Mouse (Mus musculus): Measurements from ENCODE around the gene Hyou1. TPM values are rescaled to one million over a fixed set of nuclear protein-coding genes. Genes with fewer than 3 reads are reported as not detected.
"Not testable (repeated sequence)": the region's sequence is repeated elsewhere in the genome, so short reads cannot be mapped to it uniquely, and the experiment has no call there.

The Hyou1 gene
- total RNA-seq, 1 experiment from 2014 or later = 99.1 TPM

DNA sequence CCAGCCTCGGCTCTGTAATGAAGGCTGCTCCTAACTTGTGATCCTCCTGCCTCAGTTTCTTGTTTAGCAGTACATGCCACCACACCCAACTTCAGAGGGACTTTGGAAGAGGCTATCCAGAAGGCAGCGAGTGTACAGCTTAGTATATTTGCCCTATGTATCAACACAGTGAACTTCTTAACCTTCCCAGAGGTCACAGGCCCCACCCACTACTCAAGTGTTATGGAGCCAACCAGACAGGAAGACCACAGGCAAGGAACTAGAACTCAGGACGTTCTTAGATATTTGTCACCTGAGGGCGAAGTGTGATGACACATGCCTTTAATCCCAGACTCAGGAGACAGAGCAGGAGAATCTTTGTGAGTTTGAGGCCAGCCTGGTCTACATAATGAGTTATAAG, 31.7 kb upstream of the Hyou1 start:
- ATAC-seq (replicated peaks; ENCODE audit: low read depth, poor library complexity, severe bottlenecking) = no peak

DNA sequence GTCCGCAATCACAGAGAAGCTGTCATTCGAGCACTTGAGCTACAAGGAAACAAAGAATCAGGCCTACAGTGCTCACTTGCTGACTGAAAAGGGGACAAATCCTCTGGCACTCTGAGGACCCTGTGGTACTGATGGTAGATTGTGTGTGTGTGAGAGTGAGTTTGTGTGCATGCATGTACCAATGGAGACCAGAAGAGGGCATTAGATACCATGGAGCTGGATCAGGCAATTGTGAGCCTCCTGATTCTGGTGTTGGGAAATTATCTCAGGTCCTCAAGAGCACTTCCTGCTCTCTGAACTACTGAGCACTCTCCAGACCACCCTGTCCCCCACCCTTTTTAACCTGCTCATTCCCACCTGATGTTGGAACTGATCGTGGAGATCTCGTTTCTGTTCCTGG, 30.7 kb upstream of the Hyou1 start:
- ATAC-seq (replicated peaks; ENCODE audit: low read depth, poor library complexity, severe bottlenecking) = no peak

DNA sequence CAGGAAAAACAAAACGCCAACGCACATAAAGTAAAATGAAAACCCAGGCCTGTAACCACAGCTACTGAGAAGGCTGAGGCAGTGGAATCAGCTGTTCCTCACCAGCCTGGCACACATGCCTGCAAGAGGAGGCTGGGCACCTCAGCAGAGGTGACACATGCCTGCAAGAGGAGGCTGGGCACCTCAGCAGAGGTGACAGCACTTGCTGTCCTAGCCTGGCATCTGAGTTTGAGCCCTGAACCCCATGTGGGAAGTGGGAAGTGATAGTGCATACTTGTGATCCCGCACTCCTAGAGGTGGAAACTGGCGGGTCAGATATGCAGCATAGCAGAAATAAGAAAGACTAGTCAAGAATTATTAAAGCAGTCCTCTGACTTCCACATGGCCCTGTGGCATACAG, 27.9 kb upstream of the Hyou1 start:
- ATAC-seq (replicated peaks; ENCODE audit: low read depth, poor library complexity, severe bottlenecking) = no peak

DNA sequence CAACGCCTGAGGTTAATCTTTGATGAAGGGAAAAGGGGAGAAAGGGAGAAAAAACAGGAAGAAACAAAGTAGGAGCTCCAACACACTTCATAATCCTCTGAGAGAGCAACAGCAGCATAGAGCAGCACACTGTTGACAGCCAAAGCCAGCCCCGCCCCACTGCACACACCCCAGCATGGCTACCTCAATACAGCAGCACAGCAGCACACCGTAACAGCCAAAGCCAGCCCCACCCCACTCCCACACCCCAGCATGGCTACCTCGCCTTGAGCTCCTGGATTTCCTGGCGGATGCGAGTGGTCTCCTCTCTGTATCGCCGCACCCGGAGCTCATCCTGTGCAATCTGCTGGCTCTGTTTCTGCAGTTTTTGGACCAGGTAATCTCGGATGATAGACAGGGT, 27.0 kb upstream of the Hyou1 start:
- ATAC-seq (replicated peaks; ENCODE audit: low read depth, poor library complexity, severe bottlenecking) = no peak

DNA sequence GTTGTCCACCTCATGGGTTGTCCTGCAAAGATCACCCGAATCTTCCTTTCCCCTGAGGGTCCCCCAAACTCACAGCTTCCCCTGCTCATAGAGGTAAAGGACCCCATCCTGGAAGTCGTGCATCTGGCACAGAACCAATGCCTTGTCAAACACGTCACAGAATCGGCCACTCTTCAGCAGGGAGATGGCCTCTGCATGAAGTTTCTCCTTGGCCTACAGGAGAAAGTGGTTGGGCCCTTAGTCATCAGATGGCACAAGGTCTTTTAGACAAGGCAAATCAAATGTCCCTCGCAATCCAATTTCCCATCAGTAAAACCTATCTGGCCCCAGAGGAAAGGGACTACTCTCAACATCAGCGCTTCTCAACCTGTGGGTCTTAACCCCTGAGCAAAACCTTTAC, 26.1 kb upstream of the Hyou1 start:
- ATAC-seq (replicated peaks; ENCODE audit: low read depth, poor library complexity, severe bottlenecking) = no peak

DNA sequence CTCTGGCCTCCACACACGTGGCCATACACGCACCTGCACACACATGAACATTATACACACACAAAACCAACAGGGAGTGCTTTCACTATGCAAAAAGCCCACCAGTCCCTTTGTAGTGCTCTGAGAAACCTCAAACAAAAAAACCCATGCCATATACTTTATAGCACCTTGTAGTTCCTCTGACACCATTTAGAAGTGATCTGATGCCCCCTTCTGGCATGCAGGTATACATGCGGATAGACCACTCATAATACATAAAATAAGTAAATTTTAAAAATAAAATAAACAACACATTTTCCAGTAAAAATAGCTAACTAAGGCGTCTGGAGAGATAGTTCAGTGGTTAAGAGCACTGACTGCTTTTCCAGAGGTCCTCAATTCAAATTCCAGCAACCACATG, 22.1 kb upstream of the Hyou1 start:
- peak; percentile 64 for ATAC-seq (replicated peaks; ENCODE audit: low read depth, poor library complexity, severe bottlenecking)

DNA sequence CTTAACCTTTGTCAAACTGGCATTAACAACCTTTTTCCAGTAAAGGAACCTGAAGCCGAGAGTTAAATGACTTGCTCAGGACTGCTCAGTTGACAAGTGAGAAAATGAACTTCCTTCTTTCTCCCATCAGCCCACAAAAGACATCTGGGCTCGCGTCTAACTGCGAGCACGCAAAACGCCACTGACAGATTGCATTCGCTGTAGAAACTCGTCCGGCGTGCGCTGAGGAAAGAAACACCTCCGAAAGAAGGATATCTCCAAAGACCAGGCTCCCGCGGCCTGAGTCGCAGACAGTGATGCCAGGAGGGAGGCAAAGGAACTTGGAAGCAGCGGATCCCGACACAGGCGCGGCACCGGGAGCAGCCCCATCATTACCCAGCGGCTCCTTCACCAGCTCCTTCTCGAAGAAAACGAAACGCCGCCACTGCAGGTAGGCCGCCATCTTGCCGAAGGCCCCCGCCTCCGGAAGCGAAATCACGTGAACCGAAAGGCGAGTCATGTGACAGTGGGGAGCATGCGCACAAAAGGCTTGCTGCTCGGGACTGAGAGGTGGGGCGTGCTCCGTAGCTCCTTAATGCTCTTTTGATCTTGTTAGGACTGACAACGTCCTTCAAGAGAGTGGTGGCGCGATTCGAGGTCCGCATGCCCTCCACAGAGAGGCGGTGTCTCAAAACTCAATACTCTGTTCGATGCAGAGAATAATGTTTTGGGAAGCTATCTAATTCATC, 17.9 kb upstream of the Hyou1 start, which contains the start of gene Vps11:
Gene Vps11, minus strand, starts transcription at position 481 of the 728 bp plus-strand sequence.
- ATAC-seq (replicated peaks; ENCODE audit: low read depth, poor library complexity, severe bottlenecking) = peak; percentile 92

DNA sequence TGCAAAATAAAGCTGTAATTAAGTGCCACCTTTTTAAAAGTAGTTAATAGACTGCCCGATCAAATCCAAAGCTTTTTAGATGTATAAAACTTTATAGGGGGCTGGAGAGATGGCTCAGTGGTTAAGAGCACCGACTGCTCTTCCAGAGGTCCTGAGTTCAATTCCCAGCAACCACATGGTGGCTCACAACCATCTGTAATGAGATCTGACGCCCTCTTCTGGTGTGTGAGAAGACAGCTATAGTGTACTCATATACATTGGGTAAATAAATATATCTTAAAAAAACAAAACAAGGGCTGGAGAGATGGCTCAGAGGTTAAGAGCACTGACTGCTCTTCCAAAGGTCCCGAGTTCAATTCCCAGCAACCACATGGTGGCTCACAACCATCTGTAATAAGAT, 17.4 kb upstream of the Hyou1 start:
- not testable (repeated sequence) for ATAC-seq (replicated peaks; ENCODE audit: low read depth, poor library complexity, severe bottlenecking)

DNA sequence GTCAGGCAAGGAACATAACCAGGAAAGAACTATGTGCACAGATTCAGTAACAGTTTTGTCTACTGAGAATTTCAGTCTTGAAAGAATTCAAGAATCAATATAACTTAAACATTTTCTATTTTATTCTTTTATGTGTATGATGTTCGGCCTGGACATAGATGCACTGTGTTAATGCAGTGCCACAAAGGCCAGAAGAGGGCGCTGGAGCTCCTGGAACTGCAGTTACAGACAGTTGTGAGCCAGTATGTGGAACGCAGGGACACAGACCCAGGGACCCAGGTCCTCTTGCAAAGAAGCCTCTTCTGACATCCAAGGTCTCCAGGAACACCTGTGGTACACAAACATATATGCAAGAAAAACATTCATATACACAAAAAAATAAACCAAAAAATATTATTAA, 14.8 kb upstream of the Hyou1 start:
- no peak for ATAC-seq (replicated peaks; ENCODE audit: low read depth, poor library complexity, severe bottlenecking)

DNA sequence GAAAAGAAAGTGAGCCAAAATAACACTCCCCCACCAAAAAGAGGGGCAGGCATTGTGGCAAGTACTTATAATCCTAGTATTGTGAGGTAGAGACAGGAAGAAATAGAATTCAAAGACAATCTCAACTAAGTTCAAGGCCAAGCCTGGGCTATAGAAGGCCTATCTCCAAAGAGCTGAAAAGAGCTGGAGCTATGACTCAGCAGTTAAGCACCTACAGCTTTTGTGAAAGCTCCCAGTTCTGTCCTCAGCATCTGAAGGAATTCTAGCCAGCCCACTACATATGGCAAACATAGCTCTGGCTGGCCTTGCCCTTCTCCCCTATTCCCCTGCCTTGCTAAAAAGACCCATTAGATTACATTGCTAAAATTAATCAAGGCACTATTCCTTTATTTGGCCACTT, 5.9 kb upstream of the Hyou1 start:
- ATAC-seq (replicated peaks; ENCODE audit: low read depth, poor library complexity, severe bottlenecking) = no peak

DNA sequence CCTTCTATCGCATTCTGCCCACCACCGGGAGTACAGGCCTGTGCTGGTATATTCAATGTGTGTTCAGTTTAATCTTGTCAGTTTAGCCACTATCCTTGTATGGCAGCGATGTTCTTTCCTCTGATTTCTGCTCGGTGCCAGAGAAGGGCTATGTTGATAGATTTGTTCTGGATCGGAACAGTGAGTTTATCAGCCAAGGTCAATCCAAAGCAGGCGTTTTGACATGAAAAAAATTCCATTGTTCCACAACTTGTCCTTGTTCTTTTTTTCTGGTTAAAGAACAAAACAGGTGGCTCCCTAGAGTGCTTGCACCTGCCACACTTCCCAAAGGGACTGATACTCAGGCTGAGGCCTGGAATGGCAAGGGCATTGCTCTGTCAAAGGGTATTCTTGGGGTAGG, 3.1 kb upstream of the Hyou1 start:
- no peak for ATAC-seq (replicated peaks; ENCODE audit: low read depth, poor library complexity, severe bottlenecking)

DNA sequence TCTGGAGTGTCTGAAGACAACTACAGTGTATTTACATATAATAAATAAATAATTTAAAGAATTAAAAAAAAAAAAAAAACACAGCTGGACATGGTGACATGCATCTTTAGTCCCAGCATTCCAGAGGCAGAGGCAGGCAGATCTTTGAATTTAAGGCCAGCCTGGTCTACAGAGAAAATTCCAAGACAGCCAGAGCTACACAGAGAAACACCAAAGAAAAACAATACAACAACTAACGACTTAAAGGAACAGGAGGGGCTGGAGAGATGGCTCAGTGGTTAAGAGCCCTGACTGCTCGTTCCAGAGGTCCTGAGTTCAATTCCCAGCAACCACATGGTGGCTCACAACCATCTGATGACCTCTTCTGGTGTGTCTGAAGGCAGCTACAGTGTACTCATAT, 2.0 kb upstream of the Hyou1 start:
- not testable (repeated sequence) for ATAC-seq (replicated peaks; ENCODE audit: low read depth, poor library complexity, severe bottlenecking)

DNA sequence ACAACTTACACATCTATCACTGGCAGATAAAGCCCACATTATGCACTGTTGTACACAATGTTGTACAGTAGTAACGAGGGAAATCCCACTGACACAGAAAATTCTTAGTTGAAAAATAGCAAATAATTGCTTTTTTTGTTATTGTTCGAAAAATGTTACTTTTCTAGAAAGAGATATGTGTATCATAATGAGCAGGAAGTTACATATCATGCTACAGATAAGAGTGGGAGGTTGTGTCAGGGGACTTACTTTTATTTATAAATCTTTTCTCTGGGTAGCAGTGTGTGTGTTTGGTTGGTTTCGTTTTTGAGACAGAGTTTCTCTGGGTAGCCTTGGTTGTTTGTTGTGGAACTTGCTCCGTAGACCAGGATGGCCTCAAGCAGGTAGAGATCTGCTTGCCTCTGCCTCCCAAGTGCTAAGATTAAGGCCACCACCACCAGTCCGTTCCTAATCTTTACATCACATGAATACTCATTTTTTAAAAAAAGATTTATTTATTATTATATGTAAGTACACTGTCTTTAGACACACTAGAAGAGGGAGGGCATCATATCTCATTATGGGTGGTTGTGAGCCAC, 1.0 kb upstream of the Hyou1 start:
- no peak for ATAC-seq (replicated peaks; ENCODE audit: low read depth, poor library complexity, severe bottlenecking)

DNA sequence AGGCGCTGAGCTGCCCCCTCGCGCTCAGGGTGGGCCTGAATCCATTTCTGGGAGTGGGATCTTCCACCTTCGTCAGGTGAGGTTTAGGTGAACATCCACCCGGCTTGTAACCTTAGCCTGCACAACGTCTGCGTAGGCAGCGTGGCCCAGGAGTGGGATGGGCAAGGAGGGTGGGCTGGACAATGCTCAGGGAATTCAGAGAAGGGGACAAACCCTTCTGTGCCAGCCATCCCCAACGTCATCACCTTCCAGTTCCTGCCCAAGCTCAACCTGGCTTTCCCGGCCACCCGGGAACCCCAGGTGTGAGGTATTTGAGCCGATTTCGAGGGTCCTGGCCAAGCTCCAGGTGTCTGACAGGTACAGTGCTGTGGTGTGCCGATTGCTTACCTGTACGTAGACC, 572 bp downstream of the Hyou1 start:
- ATAC-seq (replicated peaks; ENCODE audit: low read depth, poor library complexity, severe bottlenecking) = no peak

DNA sequence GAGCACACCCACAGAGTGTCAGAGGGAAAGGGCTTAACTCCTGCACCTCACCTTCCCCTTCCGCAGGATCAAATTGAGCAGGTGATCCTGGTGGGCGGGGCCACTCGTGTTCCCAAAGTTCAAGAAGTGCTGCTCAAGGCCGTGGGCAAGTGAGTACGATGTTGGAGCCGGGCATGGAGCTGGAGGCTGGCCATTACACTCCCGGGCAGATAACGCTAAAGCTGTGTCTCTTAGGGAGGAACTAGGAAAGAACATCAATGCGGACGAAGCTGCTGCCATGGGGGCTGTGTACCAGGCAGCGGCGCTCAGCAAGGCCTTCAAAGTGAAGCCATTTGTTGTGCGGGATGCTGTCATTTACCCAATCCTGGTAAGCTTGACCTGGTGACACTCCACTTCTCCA, 5.3 kb downstream of the Hyou1 start:
- no peak for ATAC-seq (replicated peaks; ENCODE audit: low read depth, poor library complexity, severe bottlenecking)

DNA sequence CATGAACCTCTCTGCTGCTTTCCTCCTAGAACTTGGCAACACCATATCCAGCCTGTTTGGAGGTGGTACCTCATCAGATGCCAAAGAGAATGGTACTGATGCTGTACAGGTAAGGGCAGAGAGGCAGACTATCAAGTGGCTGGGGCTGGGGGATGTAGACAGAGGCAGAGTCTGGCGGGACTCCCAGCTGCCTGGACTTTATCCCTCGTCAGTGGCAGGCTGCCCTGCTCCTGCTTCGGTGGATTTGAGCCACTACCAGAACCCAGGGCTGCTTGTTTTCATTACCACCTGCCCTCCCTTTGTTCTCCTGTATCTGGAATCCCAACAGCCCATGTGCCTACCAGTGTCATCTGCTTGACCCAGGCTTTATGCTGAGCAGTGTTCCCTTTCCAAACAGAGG, 7.9 kb downstream of the Hyou1 start:
- no peak for ATAC-seq (replicated peaks; ENCODE audit: low read depth, poor library complexity, severe bottlenecking)

DNA sequence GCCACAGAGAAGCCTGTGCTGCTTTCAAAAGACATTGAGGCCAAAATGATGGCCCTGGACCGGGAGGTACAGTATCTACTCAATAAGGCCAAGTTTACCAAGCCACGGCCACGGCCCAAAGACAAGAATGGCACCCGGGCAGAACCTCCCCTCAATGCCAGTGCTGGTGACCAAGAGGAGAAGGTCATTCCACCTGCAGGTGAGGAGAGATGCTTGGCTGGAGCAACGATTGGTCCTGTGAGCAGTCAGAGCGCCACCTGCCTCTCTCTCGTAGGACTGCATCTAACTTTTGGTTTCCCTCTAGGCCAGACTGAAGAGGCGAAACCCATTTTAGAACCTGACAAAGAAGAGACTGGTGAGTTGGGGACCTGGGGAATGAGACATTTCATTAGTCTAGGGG, 10.0 kb downstream of the Hyou1 start:
- ATAC-seq (replicated peaks; ENCODE audit: low read depth, poor library complexity, severe bottlenecking) = peak; percentile 83

DNA sequence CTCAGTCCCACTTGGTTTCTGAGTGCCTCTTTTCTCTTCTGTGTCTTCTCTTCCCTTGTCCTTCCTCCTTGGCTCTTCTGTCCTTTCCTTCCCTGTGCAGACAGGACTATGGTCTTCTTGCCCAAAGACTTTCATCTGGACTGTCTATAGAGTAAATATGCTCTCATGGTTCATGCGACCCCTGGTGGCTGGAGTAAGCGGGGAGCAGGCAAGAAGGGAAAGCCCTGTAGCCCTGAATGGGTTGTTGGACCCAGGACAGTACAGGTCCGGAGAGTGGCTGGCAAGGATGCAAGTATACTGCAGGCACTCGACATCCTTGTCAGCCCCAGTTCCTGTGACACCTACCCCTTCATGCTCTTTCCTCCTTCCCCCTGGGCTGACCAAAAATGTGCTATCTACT, 12.2 kb downstream of the Hyou1 start:
- ATAC-seq (replicated peaks; ENCODE audit: low read depth, poor library complexity, severe bottlenecking) = peak; percentile 84

DNA sequence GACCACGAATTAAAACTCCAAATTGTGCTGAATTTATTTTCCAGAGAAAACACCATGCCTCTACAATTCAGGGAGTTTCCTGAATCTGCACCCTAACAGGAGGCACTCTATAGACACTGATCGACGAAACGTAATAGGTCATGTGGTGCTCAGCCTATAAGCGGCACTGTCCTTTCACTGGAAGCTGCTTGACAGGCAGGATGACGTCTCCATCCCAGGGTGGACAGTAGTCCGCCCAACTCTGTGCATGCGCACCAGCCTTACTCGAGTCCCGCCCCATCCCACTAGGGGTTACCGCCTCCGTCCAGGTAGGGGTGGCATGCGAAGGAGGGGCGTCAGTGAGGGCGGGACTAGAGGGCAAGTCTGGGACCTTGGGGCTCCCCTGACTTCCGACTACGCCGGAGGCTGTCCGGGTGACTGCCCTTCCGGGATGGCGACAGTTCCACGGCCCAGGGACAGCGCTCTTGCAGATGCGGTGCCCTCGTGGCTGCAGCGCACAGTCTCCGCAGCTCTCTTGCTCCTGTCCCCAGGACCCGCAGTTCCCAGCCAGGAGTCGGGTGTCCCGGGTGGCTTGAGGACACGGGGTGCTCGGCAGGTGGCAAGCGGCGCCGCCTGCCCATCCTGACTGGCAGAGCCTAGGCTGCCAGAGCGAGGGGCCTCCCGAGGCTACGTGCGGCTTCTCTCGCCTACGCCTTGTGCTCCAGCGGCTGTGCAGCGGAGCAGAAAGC, 17.6 kb downstream of the Hyou1 start, which contains the start of gene Slc37a4:
Gene Slc37a4, plus strand, starts transcription at position 169 of the 728 bp plus-strand sequence.
- ATAC-seq (replicated peaks; ENCODE audit: low read depth, poor library complexity, severe bottlenecking) = peak; percentile 98

DNA sequence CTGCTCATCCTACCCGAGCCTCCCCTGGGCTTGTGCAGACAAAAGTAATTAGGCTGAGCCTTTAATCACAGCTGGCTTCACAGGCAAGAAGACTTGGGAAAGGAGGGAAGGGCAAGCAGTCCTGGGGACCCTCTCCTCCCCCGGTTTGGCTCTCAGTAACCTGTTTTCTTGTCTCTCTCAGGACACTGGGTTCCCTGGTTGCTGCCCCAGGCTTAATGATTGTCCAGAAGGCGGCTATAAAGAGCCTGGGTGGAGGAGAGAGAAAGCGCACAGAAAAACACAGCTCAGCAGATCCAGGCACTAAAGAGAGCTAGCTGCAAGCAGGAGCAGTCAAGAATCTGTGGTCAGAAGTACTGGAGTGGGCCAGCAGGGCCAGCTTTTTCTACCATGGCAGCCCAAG, 18.8 kb downstream of the Hyou1 start:
- ATAC-seq (replicated peaks; ENCODE audit: low read depth, poor library complexity, severe bottlenecking) = no peak

DNA sequence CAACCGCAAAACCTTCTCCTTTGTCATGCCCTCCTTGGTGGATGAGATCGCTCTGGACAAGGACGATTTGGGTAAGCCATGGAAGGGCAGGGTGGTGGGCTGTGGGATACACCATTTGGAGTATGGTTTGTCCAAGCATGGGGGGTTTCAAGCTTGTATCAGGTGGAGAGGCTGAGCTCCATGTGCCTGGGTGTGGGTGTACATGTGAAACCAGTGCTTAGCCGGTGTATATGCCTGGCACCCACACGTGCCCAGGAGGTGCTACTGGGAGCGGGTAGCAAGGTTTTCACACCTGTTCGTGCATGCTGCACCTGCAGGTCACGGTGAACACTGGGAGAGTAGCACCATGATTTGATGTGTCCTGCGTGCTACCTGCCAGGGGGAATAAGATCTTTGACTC, 19.3 kb downstream of the Hyou1 start:
- ATAC-seq (replicated peaks; ENCODE audit: low read depth, poor library complexity, severe bottlenecking) = no peak
